Mouse (Mus musculus) olfactory bulb, adult 2 months (tissue): Measurements from ENCODE around the gene Slc2a5.

Experiments used
- CTCF ChIP-seq: fragments of 200-500 bp; IDR thresholded peaks from 2 replicates; pipeline ENCODE4 v1.5.1; 2012; ENCODE audit warnings: low read depth, mild to moderate bottlenecking, low read length, moderate library complexity; ENCODE audit not compliant: insufficient read depth
- POLR2A ChIP-seq: fragments of 200-500 bp; IDR thresholded peaks from 2 replicates; pipeline ENCODE4 v1.6.1; 2012; ENCODE audit warnings: mild to moderate bottlenecking, low read depth, low read length, moderate library complexity; ENCODE audit not compliant: insufficient read depth

GRCm38 (mm10) chr4:150138084-150138543, 19.0 kb downstream of the Slc2a5 start:
- TF ChIP-seq CTCF = no peak
- TF ChIP-seq POLR2A = no peak
